In genomic region chr7:136120930-136121329, GRCm38 (mm10) we compare ENCODE assay signal across 19 mouse cellular contexts.
"Had no signal": no experiment of that assay in that cellular context is flagged by ENCODE, and none has a peak within 500 bp of the region (broad histone marks: within the 10 kb centered on the region; RNA-seq: fewer than 3 reads in every experiment).

No protein-coding gene starts in this region.

- H3K4me2 ChIP-seq: liver, embryonic 13.5 days; midbrain, embryonic 13.5 days; neural tube, embryonic 12.5 days; neural tube, embryonic 15.5 days had no signal

- ATAC-seq: midbrain, embryonic 13.5 days; midbrain, embryonic 16.5 days had no signal

- H3K9me3 ChIP-seq: liver, embryonic 13.5 days; midbrain, embryonic 13.5 days; neural tube, embryonic 12.5 days; neural tube, embryonic 15.5 days had no signal

- H3K27ac ChIP-seq: kidney, postnatal 0 days; left cerebral cortex, adult 2 months; liver, embryonic 13.5 days; midbrain, embryonic 13.5 days; neural tube, embryonic 12.5 days; neural tube, embryonic 15.5 days; stomach, postnatal 0 days had no signal

- H3K4me3 ChIP-seq: left cerebral cortex, adult 2 months; liver, embryonic 13.5 days; midbrain, embryonic 13.5 days; neural tube, embryonic 12.5 days; neural tube, embryonic 15.5 days had no signal

- DNase-seq: kidney, adult 11 months; kidney, adult 9 months; liver, embryonic 13.5 days; lung, adult 2 months; lung, postnatal 14 days; lung, postnatal 4 days; right cerebral cortex, adult 18-20 months; right cerebral cortex, postnatal 14 days; right cerebral cortex, postnatal 4 days; thymus, adult 2 months; thymus, postnatal 14 days; thymus, postnatal 4 days had no signal

- H3K36me3 ChIP-seq: liver, embryonic 13.5 days; midbrain, embryonic 13.5 days; neural tube, embryonic 12.5 days; neural tube, embryonic 15.5 days had no signal

- H3K4me1 ChIP-seq: liver, embryonic 13.5 days had no signal

- H3K9ac ChIP-seq: liver, embryonic 13.5 days; midbrain, embryonic 13.5 days; neural tube, embryonic 12.5 days; neural tube, embryonic 15.5 days had no signal

- H3K27me3 ChIP-seq: liver, embryonic 13.5 days; neural tube, embryonic 12.5 days; neural tube, embryonic 15.5 days had no signal
